Mouse (Mus musculus) heart, embryonic 15.5 days (tissue): Measurements from ENCODE around the gene Elovl3. TPM values are rescaled to one million over a fixed set of nuclear protein-coding genes. Genes with fewer than 3 reads are reported as not detected.
A peak's percentile ranks its signal among the peaks of the same experiment; 100 is the strongest.
"Not testable (repeated sequence)": the region's sequence is repeated elsewhere in the genome, so short reads cannot be mapped to it uniquely, and the experiment has no call there.

Experiments used
- ATAC-seq: fragments of 200-750 bp; cut with Nextera tagmentation; replicated peaks from 2 replicates; pipeline ENCODE4 v1.8.0; 2017; ENCODE audit warnings: low read depth, moderate TSS enrichment; ENCODE audit not compliant: insufficient number of reproducible peaks, insufficient read depth, low FRiP score
- H3K27ac ChIP-seq: fragments of 300-500 bp; sonication (generic); 2 replicates; pipeline ENCODE4 v1.5.1; 2015; ENCODE audit warnings: mild to moderate bottlenecking, inconsistent platforms
- H3K27me3 ChIP-seq: fragments of 300-500 bp; sonication (generic); 2 replicates; pipeline ENCODE4 v1.6.1; 2015; ENCODE audit warnings: inconsistent platforms
- H3K36me3 ChIP-seq: fragments of 300-500 bp; sonication (generic); 2 replicates; pipeline ENCODE4 v1.6.1; 2015; ENCODE audit warnings: mild to moderate bottlenecking, inconsistent platforms
- H3K4me1 ChIP-seq: fragments of 300-500 bp; sonication (generic); replicated peaks from 2 replicates; pipeline ENCODE4 v1.6.1; 2015; ENCODE audit warnings: inconsistent platforms
- H3K4me2 ChIP-seq: fragments of 300-500 bp; sonication (generic); 2 replicates; pipeline ENCODE4 v1.6.1; 2015; ENCODE audit warnings: inconsistent platforms, mild to moderate bottlenecking, moderate library complexity
- H3K4me3 ChIP-seq: fragments of 300-500 bp; sonication (generic); 2 replicates; pipeline ENCODE4 v1.5.1; 2015; ENCODE audit warnings: mild to moderate bottlenecking, inconsistent platforms
- H3K9ac ChIP-seq: fragments of 300-500 bp; sonication (generic); 2 replicates; pipeline ENCODE4 v1.6.1; 2015; ENCODE audit warnings: mild to moderate bottlenecking, inconsistent platforms
- H3K9me3 ChIP-seq: fragments of 300-500 bp; sonication (generic); replicated peaks from 2 replicates; pipeline ENCODE4 v1.6.1; 2016; ENCODE audit warnings: inconsistent platforms
- WGBS: fragments of 180-500 bp; shearing (Covaris S2); methylation state at CpG from one replicate; pipeline ENCODE4 v1.1.7; 2015; ENCODE audit warnings: mixed read lengths; 5-methylcytosine and 5-hydroxymethylcytosine counted together
- polyA plus RNA-seq: library from polyadenylated mRNA; unstranded; fragments of >200 nt; fragmentation: Nextera tagmentation; extraction: Ambion mirVana; gene quantifications from 2 replicates; pipeline ENCODE4 v1.2.1, GENCODE M21; 2015

Gene Elovl3
- polyA plus RNA-seq, 1 experiment from 2014 or later = not detected

DNA sequence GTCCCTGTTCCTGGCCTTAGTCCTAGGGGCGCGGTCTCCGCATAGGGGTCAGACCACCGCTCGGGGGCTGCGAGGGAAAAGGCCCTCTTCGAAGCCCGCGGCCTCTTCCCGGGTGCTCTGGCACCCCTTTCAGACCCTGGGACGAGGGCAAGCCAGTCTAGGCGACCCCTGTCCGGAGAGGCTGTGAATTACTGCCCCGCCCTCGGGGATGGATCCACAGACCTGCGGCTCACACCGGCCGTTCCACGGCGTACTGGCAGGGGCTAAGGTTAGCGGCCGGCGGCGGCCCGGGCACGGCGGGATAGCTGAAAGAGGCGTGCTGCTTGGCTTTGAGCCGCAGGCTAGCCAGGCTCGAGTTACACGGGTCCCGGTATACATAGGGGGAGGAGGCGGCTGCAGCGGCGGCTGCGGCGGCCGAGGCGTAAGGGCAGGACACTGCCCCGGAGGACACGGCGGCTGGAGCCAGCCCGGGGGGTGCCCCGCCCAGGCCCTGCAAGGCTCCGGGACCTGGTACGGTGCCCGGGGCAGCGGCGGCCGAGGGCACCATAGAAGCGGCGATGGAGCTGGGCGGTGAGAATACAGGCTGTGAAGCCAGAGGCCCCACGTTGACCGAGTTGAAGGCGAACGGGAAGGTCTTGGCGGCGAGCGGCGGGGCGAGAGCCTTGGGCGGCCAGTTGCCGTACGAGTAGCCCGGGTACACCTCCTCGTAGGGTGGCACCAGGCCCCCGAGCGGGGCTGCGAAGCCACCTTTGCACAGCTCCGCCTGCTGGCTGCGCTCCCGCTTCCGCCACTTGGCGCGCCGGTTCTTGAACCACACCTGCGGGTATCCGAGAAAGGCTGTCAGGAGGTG is 4.3 kb downstream of the Elovl3 start:
- Histone ChIP-seq H3K4me3 (peak overlapping the region; percentile 59), H3K9ac (peak overlapping the region; percentile 58), H3K9me3 (no peaks in the 10 kb centered on the region), H3K4me2 (peak overlapping the region; percentile 100), H3K27me3 (peaks cover 74% of the 10 kb centered on the region), H3K4me1 (peaks cover 36% of the 10 kb centered on the region), H3K27ac (no peak overlapping the region), H3K36me3 (no peaks in the 10 kb centered on the region)
- WGBS = 1% methylated on average over 77 of the region's 79 CpGs
- ATAC-seq = peak; percentile 75

GRCm38 (mm10) chr19:46136639-46137580 is 5.2 kb downstream of the Elovl3 start:
- ATAC-seq = peak; percentile 21; the same call in 1 of the 2 replicates
- WGBS = 3% methylated on average over 49 of the region's 49 CpGs
- peaks cover 70% of the 10 kb centered on the region for H3K27me3 ChIP-seq

GRCm38 (mm10) chr19:46140324-46140723 is 8.6 kb downstream of the Elovl3 start:
- Histone ChIP-seq H3K27me3 (peaks cover 60% of the 10 kb centered on the region), H3K4me2 (no peak overlapping the region; the same call in 1 of the 2 replicates), H3K9ac (no peak overlapping the region), H3K4me1 (peaks cover 43% of the 10 kb centered on the region), H3K4me3 (no peak overlapping the region), H3K27ac (no peak overlapping the region), H3K9me3 (no peaks in the 10 kb centered on the region), H3K36me3 (no peaks in the 10 kb centered on the region)
- WGBS = 78% methylated on average over 2 of the region's 2 CpGs
- ATAC-seq = no peak

More at GRCm38 (mm10) chr19:46136639-46137580, 5.2 kb downstream of the Elovl3 start:
- no peak overlapping the region for H3K27ac ChIP-seq
- peaks cover 40% of the 10 kb centered on the region for H3K4me1 ChIP-seq
- peak overlapping the region; percentile 59 for H3K4me3 ChIP-seq
- no peaks in the 10 kb centered on the region for H3K9me3 ChIP-seq
- peak overlapping the region; percentile 58 for H3K9ac ChIP-seq
- H3K4me2 ChIP-seq = peak overlapping the region; percentile 100
- H3K36me3 ChIP-seq = no peaks in the 10 kb centered on the region

- H3K36me3 ChIP-seq = no peaks in the 10 kb centered on the region
- WGBS = 18% methylated on average over 6 of the region's 6 CpGs
- no peaks in the 10 kb centered on the region for H3K9me3 ChIP-seq
- ATAC-seq = peak; percentile 59
- no peak overlapping the region for H3K9ac ChIP-seq
- H3K4me2 ChIP-seq = peak overlapping the region; percentile 21; the same call in 1 of the 2 replicates
- no peak overlapping the region for H3K27ac ChIP-seq
- H3K4me1 ChIP-seq = peaks cover 35% of the 10 kb centered on the region
- peaks cover 62% of the 10 kb centered on the region for H3K27me3 ChIP-seq
- no peak overlapping the region for H3K4me3 ChIP-seq
These were observed 9.4 kb downstream of the Elovl3 start for GRCm38 (mm10) chr19:46141091-46141490.

DNA sequence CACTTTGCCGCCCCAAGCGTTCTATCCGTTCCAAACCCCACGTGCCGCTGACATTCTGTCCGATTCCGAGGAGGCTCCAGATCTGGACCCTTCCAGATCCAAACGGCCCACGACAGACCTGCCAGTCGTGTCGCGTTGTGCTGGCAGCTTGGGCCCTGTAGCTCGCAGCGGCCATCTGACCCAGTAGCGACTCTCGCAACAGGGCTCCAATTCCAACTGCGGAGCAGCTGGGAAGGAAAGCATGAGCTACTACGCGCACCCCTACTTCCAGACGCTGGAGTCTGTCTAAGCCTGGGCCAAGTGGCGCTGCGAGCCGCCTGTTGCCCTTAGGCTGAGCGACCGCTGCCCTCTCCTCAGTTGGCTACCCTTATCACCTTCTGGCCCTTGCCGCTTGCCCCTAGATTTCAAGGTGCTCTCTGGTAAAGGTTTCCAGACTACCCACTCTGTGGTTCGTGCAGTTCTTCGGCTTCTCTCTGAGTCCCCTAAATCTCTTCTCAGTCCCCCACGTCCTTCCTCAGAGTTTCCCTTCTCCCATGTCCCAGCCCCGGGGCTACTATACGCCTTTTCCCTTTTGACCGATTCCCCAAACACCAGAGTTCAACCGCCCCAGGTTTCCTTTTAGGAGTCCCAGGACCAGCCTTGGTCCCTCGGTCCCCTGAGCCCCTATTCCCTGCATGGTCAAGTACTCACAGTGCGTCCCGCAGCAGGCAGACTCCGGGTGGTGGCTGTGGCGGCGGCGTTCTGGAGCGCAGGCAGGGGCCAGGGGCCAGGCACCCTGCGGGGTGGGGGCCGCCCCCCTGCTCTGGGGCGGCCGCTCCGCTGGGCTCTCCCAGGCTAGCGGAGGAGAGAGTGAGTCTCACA is 16.0 kb downstream of the Elovl3 start, which contains the start of gene Pitx3:
Gene Pitx3, minus strand, starts transcription at position 816 of the 861 bp plus-strand sequence.
- Histone ChIP-seq H3K4me1 (peaks cover 25% of the 10 kb centered on the region), H3K9me3 (no peaks in the 10 kb centered on the region), H3K27ac (no peak within 1 kb of the TSS), H3K27me3 (peaks cover 68% of the 10 kb centered on the region), H3K9ac (peak within 1 kb of the TSS; percentile 41), H3K4me2 (peak within 1 kb of the TSS; percentile 99), H3K4me3 (peak within 1 kb of the TSS; percentile 71), H3K36me3 (no peaks in the 10 kb centered on the region)
- ATAC-seq = no peak; the same call in 1 of the 2 replicates
- WGBS = 3% methylated on average over 46 of the region's 47 CpGs

DNA sequence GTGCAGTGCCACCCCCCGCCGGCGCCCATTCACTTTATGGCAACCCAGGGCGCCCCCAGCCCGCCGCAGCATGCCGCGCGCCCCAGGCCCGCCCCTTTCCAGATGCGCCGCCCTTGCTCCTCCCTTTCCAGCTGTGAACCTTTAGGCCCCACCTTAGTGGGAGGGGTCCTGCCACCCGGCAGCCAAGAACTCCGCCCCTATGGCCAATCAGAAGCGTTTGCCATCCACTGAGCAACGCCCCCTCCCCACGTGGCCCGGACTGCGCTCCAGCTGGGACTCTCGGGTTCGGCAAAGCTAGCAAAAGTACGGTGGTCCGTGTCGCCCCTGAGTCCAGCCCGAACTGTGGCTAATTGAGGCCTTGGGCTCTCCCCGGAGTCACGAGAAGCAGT is 16.7 kb downstream of the Elovl3 start:
- ATAC-seq = peak; percentile 71
- H3K36me3 ChIP-seq = no peaks in the 10 kb centered on the region
- H3K9ac ChIP-seq = peak overlapping the region; percentile 41
- peak overlapping the region; percentile 99 for H3K4me2 ChIP-seq
- peaks cover 29% of the 10 kb centered on the region for H3K4me1 ChIP-seq
- no peaks in the 10 kb centered on the region for H3K9me3 ChIP-seq
- H3K27ac ChIP-seq = no peak overlapping the region
- H3K27me3 ChIP-seq = peaks cover 66% of the 10 kb centered on the region
- WGBS = under 1% methylated on average over 27 of the region's 27 CpGs
- H3K4me3 ChIP-seq = peak overlapping the region; percentile 71

DNA sequence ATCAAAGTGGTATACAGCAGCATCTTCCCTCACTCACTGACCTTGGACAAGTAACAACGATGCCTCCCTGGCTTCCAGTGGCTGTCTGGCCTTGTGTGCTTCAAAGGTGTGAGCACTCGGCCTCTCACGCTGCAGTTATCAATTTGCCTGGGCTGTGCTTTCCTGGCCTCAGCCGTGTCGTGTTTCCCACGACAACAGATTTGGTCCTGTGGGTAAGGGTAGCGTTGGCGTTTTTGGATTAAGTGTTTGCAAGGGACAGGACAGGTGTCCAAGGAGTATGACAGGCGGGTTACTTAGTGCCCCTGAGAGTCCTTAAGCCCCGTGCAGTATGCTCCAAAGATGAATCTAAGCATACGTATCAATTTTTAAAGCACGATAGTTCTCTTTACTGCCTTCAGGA is 17.4 kb downstream of the Elovl3 start:
- Histone ChIP-seq H3K27ac (no peak overlapping the region), H3K36me3 (no peaks in the 10 kb centered on the region), H3K27me3 (peaks cover 58% of the 10 kb centered on the region), H3K9me3 (no peaks in the 10 kb centered on the region), H3K9ac (no peak overlapping the region), H3K4me1 (peaks cover 36% of the 10 kb centered on the region), H3K4me2 (peak overlapping the region; percentile 99), H3K4me3 (peak overlapping the region; percentile 71)
- 27% methylated on average over 12 of the region's 12 CpGs for WGBS
- no peak for ATAC-seq

GRCm38 (mm10) chr19:46152127-46152803 is 20.6 kb downstream of the Elovl3 start, which contains the start of gene Gbf1:
Gene Gbf1 (plus strand): TSS chr19:46152509.
- Histone ChIP-seq H3K4me2 (peak within 1 kb of the TSS; percentile 85), H3K27me3 (peaks cover 29% of the 10 kb centered on the region), H3K36me3 (no peaks in the 10 kb centered on the region), H3K4me3 (peak within 1 kb of the TSS; percentile 67), H3K9ac (peak within 1 kb of the TSS; percentile 70), H3K27ac (peak within 1 kb of the TSS; percentile 48), H3K4me1 (peaks cover 39% of the 10 kb centered on the region), H3K9me3 (no peaks in the 10 kb centered on the region)
- peak; percentile 95 for ATAC-seq
- under 1% methylated on average over 37 of the region's 37 CpGs for WGBS

GRCm38 (mm10) chr19:46165950-46166349 is 34.3 kb downstream of the Elovl3 start:
- 82% methylated on average over 3 of the region's 3 CpGs for WGBS
- no peaks in the 10 kb centered on the region for H3K9me3 ChIP-seq
- peaks cover 33% of the 10 kb centered on the region for H3K36me3 ChIP-seq
- no peaks in the 10 kb centered on the region for H3K4me1 ChIP-seq
- no peaks in the 10 kb centered on the region for H3K27me3 ChIP-seq
- H3K4me3 ChIP-seq = no peak overlapping the region
- H3K9ac ChIP-seq = no peak overlapping the region
- H3K27ac ChIP-seq = no peak overlapping the region
- no peak overlapping the region for H3K4me2 ChIP-seq
- no peak for ATAC-seq

DNA sequence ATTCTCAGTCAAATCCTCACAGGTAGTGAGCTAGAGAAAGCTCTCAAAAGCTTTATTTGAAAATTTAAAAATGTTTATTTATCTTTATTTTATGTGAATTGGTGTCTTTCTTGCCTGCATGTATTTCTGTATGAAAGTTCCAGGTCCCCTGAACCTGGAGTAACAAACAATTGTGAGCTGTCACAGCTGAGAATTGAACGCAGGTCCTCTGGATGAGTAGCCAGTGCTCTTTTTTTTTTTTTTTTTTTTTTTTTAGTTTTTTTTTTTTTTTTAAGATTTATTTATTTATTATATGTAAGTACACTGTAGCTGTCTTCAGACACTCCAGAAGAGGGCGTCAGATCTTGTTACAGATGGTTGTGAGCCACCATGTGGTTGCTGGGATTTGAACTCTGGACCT is 35.5 kb downstream of the Elovl3 start:
- not testable (repeated sequence) for H3K9ac ChIP-seq, H3K9me3 ChIP-seq, H3K27me3 ChIP-seq, H3K4me1 ChIP-seq, ATAC-seq, H3K27ac ChIP-seq, H3K4me3 ChIP-seq, H3K4me2 ChIP-seq
- WGBS = 90% methylated on average over 1 of the region's 2 CpGs
- H3K36me3 ChIP-seq = peaks cover 45% of the 10 kb centered on the region
